Mouse (Mus musculus) kidney, embryonic 16.5 days (tissue): ENCODE measurements around the gene Kcne3. TPM values are rescaled to one million over a fixed set of nuclear protein-coding genes. Genes with fewer than 3 reads are reported as not detected.

Experiments
- ATAC-seq: fragments of 200-750 bp; cut with Nextera tagmentation; 2 replicates; pipeline ENCODE4 v1.8.0; 2017; ENCODE audit warnings: moderate TSS enrichment; ENCODE audit not compliant: low FRiP score, low TSS enrichment
- H3K27ac ChIP-seq: fragments of 300-500 bp; sonication (generic); 2 replicates; pipeline ENCODE4 v1.5.1; 2014; ENCODE audit warnings: low read length
- H3K27me3 ChIP-seq: fragments of 300-500 bp; sonication (generic); 2 replicates; pipeline ENCODE4 v1.6.1; 2014; ENCODE audit warnings: low read length, control low read depth, mixed read lengths; ENCODE audit not compliant: insufficient read depth
- H3K36me3 ChIP-seq: fragments of 300-500 bp; sonication (generic); 2 replicates; pipeline ENCODE4 v1.6.1; 2014; ENCODE audit warnings: low read length, control low read depth, mixed read lengths; ENCODE audit not compliant: insufficient read depth
- H3K4me1 ChIP-seq: fragments of 300-500 bp; sonication (generic); 2 replicates; pipeline ENCODE4 v1.6.1; 2014; ENCODE audit warnings: low read length, control low read depth, mixed read lengths; ENCODE audit not compliant: insufficient read depth
- H3K4me2 ChIP-seq: fragments of 300-500 bp; sonication (generic); replicated peaks from 2 replicates; pipeline ENCODE4 v1.6.1; 2014; ENCODE audit warnings: low read depth, low read length
- H3K4me3 ChIP-seq: fragments of 300-500 bp; sonication (generic); 2 replicates; pipeline ENCODE4 v1.5.1; 2014; ENCODE audit warnings: mild to moderate bottlenecking, low read length
- H3K9ac ChIP-seq: fragments of 300-500 bp; sonication (generic); replicated peaks from 2 replicates; pipeline ENCODE4 v1.6.1; 2014; ENCODE audit warnings: low read length
- H3K9me3 ChIP-seq: fragments of 300-500 bp; sonication (generic); 2 replicates; pipeline ENCODE4 v1.6.1; 2016; ENCODE audit warnings: low read length, control low read depth
- WGBS: fragments of 180-500 bp; shearing (Covaris S2); extraction: QIAGEN DNeasy Blood & Tissue Kit; methylation state at CpG from one replicate; pipeline ENCODE4 v1.1.7; 2014; 5-methylcytosine and 5-hydroxymethylcytosine counted together
- polyA plus RNA-seq: library from polyadenylated mRNA; unstranded; fragments of >200 nt; fragmentation: Nextera tagmentation; extraction: Ambion mirVana; gene quantifications from 2 replicates; pipeline ENCODE4 v1.2.1, GENCODE M21; 2015

Gene Kcne3
- polyA plus RNA-seq, 1 experiment from 2014 or later = 3.0 TPM

DNA sequence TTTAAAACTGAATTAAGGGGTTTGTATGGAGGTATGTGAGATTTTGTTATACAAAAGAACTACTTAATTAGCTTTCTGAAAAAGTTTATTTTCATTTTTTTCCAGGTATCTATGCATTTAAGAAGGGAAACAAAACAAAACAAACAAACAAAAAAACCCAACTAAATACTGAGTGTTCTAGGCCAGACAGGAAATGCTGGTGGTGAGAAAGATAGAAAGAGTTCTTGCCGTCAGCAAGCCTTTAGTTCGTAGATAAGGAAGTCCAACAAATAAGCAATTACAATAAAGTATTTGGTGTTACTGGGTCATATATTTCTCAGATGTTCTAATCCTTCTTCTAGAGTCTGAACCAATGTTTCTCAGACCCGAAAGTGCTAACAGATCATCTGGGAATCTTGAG lies 52.7 kb downstream of the Kcne3 start:
- no peak for ATAC-seq
- no peaks in the 10 kb centered on the region for H3K9me3 ChIP-seq
- H3K9ac ChIP-seq = no peak overlapping the region
- 52% methylated on average over 3 of the region's 3 CpGs for WGBS
- H3K27ac ChIP-seq = no peak overlapping the region
- peak overlapping the region; percentile 97 for H3K4me2 ChIP-seq
- no peaks in the 10 kb centered on the region for H3K27me3 ChIP-seq
- peak overlapping the region; percentile 79 for H3K4me3 ChIP-seq
- peaks cover 13% of the 10 kb centered on the region for H3K4me1 ChIP-seq
- no peaks in the 10 kb centered on the region for H3K36me3 ChIP-seq

DNA sequence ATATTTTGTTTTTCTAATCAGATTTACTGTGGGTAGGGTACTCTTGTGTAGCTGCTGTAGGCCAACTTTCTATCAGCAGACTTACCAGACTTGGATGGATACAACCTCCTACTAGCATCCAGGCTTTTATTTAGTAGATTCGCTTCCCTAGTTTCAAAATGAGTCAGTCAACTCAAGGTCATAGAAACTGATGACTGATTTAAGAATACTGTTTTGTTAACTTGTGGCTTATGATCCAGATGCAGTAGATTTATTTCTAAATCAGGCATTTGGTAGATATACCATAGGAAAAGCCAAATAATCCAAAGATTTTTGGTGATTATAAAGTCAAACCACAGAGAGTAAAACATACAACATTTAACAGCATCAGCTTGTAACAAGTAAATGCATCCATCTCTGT lies 54.3 kb downstream of the Kcne3 start:
- Histone ChIP-seq H3K9ac (no peak overlapping the region), H3K4me2 (no peak overlapping the region), H3K9me3 (no peaks in the 10 kb centered on the region), H3K36me3 (no peaks in the 10 kb centered on the region), H3K27ac (no peak overlapping the region), H3K27me3 (no peaks in the 10 kb centered on the region), H3K4me1 (peaks cover 14% of the 10 kb centered on the region), H3K4me3 (no peak overlapping the region)
- WGBS = 88% methylated on average over 1 of the region's 1 CpGs
- no peak for ATAC-seq

DNA sequence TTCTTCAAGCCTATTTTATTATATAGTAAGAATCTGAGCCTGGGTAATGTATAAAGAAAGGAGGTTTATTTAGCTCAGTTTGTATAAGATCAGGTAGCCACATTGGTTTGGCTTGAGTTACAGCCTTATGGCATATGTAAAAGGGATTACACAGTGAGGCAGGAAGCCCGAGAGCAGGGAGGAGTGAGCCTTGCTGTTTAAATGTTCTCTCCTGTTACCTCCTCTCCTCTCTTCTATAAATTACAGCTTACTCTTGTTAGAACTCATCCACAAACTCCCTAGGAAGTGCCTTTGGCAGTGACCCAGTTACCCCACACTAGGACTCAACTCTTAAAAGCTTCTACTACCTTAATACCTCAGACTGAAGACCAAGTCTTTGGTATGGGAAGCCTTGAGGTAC lies 55.4 kb downstream of the Kcne3 start:
- Histone ChIP-seq H3K9me3 (no peaks in the 10 kb centered on the region), H3K4me1 (peaks cover 14% of the 10 kb centered on the region), H3K27me3 (no peaks in the 10 kb centered on the region), H3K27ac (no peak overlapping the region), H3K4me3 (no peak overlapping the region), H3K4me2 (no peak overlapping the region), H3K9ac (no peak overlapping the region), H3K36me3 (no peaks in the 10 kb centered on the region)
- ATAC-seq = no peak
- whole genome bisulfite sequencing = 5% methylated on average over 1 of the region's 1 CpGs

DNA sequence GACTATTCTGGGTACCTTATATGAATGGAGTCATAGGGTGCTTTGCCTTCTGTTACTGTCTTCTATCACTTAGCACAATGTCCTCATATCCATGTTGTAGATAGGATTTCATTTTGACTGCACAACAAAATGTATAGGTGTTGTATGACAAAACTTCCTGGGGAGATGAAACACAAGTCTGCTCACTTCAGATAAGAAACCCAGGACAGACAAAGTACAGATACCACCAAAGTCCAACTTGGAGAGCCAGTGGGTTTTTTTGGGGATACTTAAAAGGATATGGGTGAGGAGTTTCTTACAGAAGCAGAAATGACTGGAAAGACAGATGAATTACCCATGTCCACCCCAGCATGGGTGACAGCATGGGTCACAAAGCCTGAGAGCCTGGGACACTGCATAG lies 57.4 kb downstream of the Kcne3 start:
- H3K27me3 ChIP-seq = no peaks in the 10 kb centered on the region
- H3K9ac ChIP-seq = no peak overlapping the region
- H3K4me3 ChIP-seq = no peak overlapping the region
- no peak overlapping the region for H3K27ac ChIP-seq
- ATAC-seq = no peak
- no peaks in the 10 kb centered on the region for H3K9me3 ChIP-seq
- H3K36me3 ChIP-seq = no peaks in the 10 kb centered on the region
- H3K4me2 ChIP-seq = no peak overlapping the region
- peaks cover 7% of the 10 kb centered on the region; the same call in 1 of the 2 replicates for H3K4me1 ChIP-seq

Other genes starting within 250 kb of the Kcne3 start
- gene Rnf169, start 196.1 kb upstream of the Kcne3 start, polyA plus RNA-seq = 5.6 and 6.1 TPM in 2 replicates
- 0.90 and 0.95 TPM in 2 replicates for gene Chrdl2, start 170.3 kb upstream of the Kcne3 start, polyA plus RNA-seq
- gene Pold3, start 54.9 kb upstream of the Kcne3 start, polyA plus RNA-seq = 63.9 and 64.6 TPM in 2 replicates
- gene Lipt2, start 17.2 kb upstream of the Kcne3 start, polyA plus RNA-seq = 19.6 and 21.7 TPM in 2 replicates
- 3.4 and 4.0 TPM in 2 replicates for gene Pgm2l1, start 50.9 kb downstream of the Kcne3 start, polyA plus RNA-seq
- gene P4ha3, start 109.0 kb downstream of the Kcne3 start, polyA plus RNA-seq = 7.2 and 9.3 TPM in 2 replicates
- 23.6 and 29.8 TPM in 2 replicates for gene C2cd3, start 195.7 kb downstream of the Kcne3 start, polyA plus RNA-seq
- 72.5 and 79.5 TPM in 2 replicates for gene Ppme1, start 195.8 kb downstream of the Kcne3 start, polyA plus RNA-seq